ENCODE assay signal across 22 mouse cellular contexts in the genomic region with DNA sequence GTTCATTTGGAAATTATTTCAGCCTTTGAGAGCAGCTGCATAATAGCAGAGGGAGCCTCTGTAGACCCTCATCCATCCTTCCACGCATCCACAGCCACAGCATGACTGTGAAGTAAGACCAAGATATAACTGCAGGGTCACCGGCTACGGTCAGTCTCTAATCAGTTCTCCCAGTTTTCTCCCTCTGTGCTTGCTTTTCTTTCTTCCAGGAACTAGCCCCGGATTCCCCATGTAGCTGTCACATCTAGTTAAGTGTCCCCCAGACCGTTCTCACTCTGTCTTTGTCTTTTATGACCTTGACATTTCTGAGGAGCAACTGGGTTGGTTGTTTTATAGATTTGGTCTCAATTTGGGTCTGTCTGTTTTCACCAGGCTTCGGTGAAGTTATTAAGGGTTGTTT. TPM values are rescaled to one million over a fixed set of nuclear protein-coding genes. Genes with fewer than 3 reads are reported as not detected.
A peak's percentile ranks its signal among the peaks of the same experiment; 100 is the strongest.
DNase-seq lines count a peak whose midpoint lies in the region; ATAC-seq and TF ChIP-seq lines count a peak whose summit lies in the region.
"Had no signal": no experiment of that assay in that cellular context is flagged by ENCODE, and none has a peak within 500 bp of the region (broad histone marks: within the 10 kb centered on the region; RNA-seq: fewer than 3 reads in every experiment).

No protein-coding gene starts in this region.

- H3K4me1 ChIP-seq in hindbrain, embryonic 14.5 days (replicated peaks; ENCODE audit: control insufficient read depth, insufficient read depth, low read length), result no peaks in the 10 kb centered on the region
- no peaks in the 10 kb centered on the region for H3K4me1 ChIP-seq in hindbrain, embryonic 10.5 days (replicated peaks)
- no peaks in the 10 kb centered on the region for H3K4me1 ChIP-seq in hindbrain, postnatal 0 days (ENCODE audit: insufficient read depth, low read length)
- 0 out of 2 replicates have a peak, but pooled peaks cover 3% of the 10 kb centered on the region for H3K4me1 ChIP-seq in hindbrain, embryonic 13.5 days (replicated peaks)
- no peaks in the 10 kb centered on the region for H3K4me1 ChIP-seq in midbrain, postnatal 0 days (ENCODE audit: insufficient read depth, low read length)
- H3K4me1 ChIP-seq in midbrain, embryonic 15.5 days, result no peaks in the 10 kb centered on the region

- no peak overlapping the region for H3K9ac ChIP-seq in hindbrain, embryonic 14.5 days
- H3K9ac ChIP-seq in hindbrain, postnatal 0 days (replicated peaks; ENCODE audit: low read length), result no peak overlapping the region
- no peak overlapping the region for H3K9ac ChIP-seq in hindbrain, embryonic 13.5 days
- H3K9ac ChIP-seq in midbrain, postnatal 0 days (replicated peaks; ENCODE audit: low read length, poor library complexity, severe bottlenecking), result no peak overlapping the region
- H3K9ac ChIP-seq in midbrain, embryonic 15.5 days, result no peak overlapping the region
- H3K9ac ChIP-seq: embryonic facial prominence, embryonic 13.5 days; embryonic facial prominence, embryonic 15.5 days; forebrain, embryonic 13.5 days; forebrain, embryonic 15.5 days had no signal

- H3K27me3 ChIP-seq in hindbrain, embryonic 14.5 days (ENCODE audit: control insufficient read depth, insufficient read depth, low read length), result no peaks in the 10 kb centered on the region
- no peaks in the 10 kb centered on the region for H3K27me3 ChIP-seq in hindbrain, embryonic 10.5 days (ENCODE audit: insufficient read depth, poor library complexity, severe bottlenecking)
- no peaks in the 10 kb centered on the region for H3K27me3 ChIP-seq in hindbrain, postnatal 0 days (ENCODE audit: insufficient read depth, low read length)
- H3K27me3 ChIP-seq in hindbrain, embryonic 13.5 days, result no peaks in the 10 kb centered on the region
- no peaks in the 10 kb centered on the region for H3K27me3 ChIP-seq in midbrain, postnatal 0 days (ENCODE audit: insufficient read depth, low read length)
- no peaks in the 10 kb centered on the region for H3K27me3 ChIP-seq in midbrain, embryonic 15.5 days (replicated peaks)
- H3K27me3 ChIP-seq: embryonic facial prominence, embryonic 13.5 days; embryonic facial prominence, embryonic 15.5 days; forebrain, embryonic 13.5 days; forebrain, embryonic 15.5 days had no signal

- H3K36me3 ChIP-seq in hindbrain, embryonic 14.5 days (replicated peaks; ENCODE audit: control insufficient read depth, insufficient read depth), result no peaks in the 10 kb centered on the region
- H3K36me3 ChIP-seq in hindbrain, embryonic 10.5 days, result no peaks in the 10 kb centered on the region
- H3K36me3 ChIP-seq in hindbrain, postnatal 0 days (ENCODE audit: insufficient read depth, low read length), result no peaks in the 10 kb centered on the region
- no peaks in the 10 kb centered on the region; the same call in 1 of the 2 replicates for H3K36me3 ChIP-seq in hindbrain, embryonic 13.5 days
- no peaks in the 10 kb centered on the region for H3K36me3 ChIP-seq in midbrain, postnatal 0 days (ENCODE audit: insufficient read depth, low read length)
- H3K36me3 ChIP-seq in midbrain, embryonic 15.5 days (replicated peaks), result no peaks in the 10 kb centered on the region
- H3K36me3 ChIP-seq: embryonic facial prominence, embryonic 13.5 days; embryonic facial prominence, embryonic 15.5 days; forebrain, embryonic 15.5 days had no signal

- 0 out of 2 replicates have a peak overlapping the region, but pooled peaks have one; percentile 9 for H3K27ac ChIP-seq in hindbrain, embryonic 14.5 days
- no peak overlapping the region for H3K27ac ChIP-seq in hindbrain, embryonic 10.5 days
- H3K27ac ChIP-seq in hindbrain, postnatal 0 days, result no peak overlapping the region
- no peak overlapping the region for H3K27ac ChIP-seq in hindbrain, embryonic 13.5 days
- H3K27ac ChIP-seq in midbrain, postnatal 0 days (ENCODE audit: low read depth, low read length), result no peak overlapping the region
- no peak overlapping the region for H3K27ac ChIP-seq in midbrain, embryonic 15.5 days
- H3K27ac ChIP-seq: embryonic facial prominence, embryonic 13.5 days; embryonic facial prominence, embryonic 15.5 days; forebrain, embryonic 13.5 days; forebrain, embryonic 15.5 days had no signal

- H3K4me2 ChIP-seq in hindbrain, embryonic 14.5 days (replicated peaks), result no peak overlapping the region
- no peak overlapping the region for H3K4me2 ChIP-seq in hindbrain, postnatal 0 days (ENCODE audit: low read depth, low read length)
- H3K4me2 ChIP-seq in hindbrain, embryonic 13.5 days, result no peak overlapping the region
- no peak overlapping the region for H3K4me2 ChIP-seq in midbrain, postnatal 0 days (ENCODE audit: low read depth, low read length, poor library complexity, severe bottlenecking)
- no peak overlapping the region for H3K4me2 ChIP-seq in midbrain, embryonic 15.5 days
- H3K4me2 ChIP-seq: embryonic facial prominence, embryonic 13.5 days; embryonic facial prominence, embryonic 15.5 days; forebrain, embryonic 13.5 days; forebrain, embryonic 15.5 days had no signal

- H3K9me3 ChIP-seq in hindbrain, embryonic 14.5 days (ENCODE audit: control insufficient read depth, low read length), result peaks cover 11% of the 10 kb centered on the region; the same call in 1 of the 2 replicates
- H3K9me3 ChIP-seq in hindbrain, embryonic 10.5 days, result 0 out of 2 replicates have a peak, but pooled peaks cover 3% of the 10 kb centered on the region
- H3K9me3 ChIP-seq in hindbrain, postnatal 0 days (ENCODE audit: low read length), result no peaks in the 10 kb centered on the region
- H3K9me3 ChIP-seq in hindbrain, embryonic 13.5 days, result peaks cover 7% of the 10 kb centered on the region; the same call in 1 of the 2 replicates
- no peaks in the 10 kb centered on the region for H3K9me3 ChIP-seq in midbrain, postnatal 0 days (ENCODE audit: low read length)
- H3K9me3 ChIP-seq in midbrain, embryonic 15.5 days, result no peaks in the 10 kb centered on the region
- H3K9me3 ChIP-seq: embryonic facial prominence, embryonic 15.5 days; forebrain, embryonic 15.5 days had no signal

- no peak for DNase-seq in hindbrain, embryonic 14.5 days (ENCODE audit: low spot score)
- DNase-seq in hindbrain, embryonic 10.5 days (ENCODE audit: low spot score), result no peak
- DNase-seq in hindbrain, postnatal 0 days (ENCODE audit: low spot score), result peak; percentile 24
- DNase-seq in midbrain, postnatal 0 days (ENCODE audit: low spot score), result peak; percentile 37
- DNase-seq in retina, postnatal 1 day, result peak; percentile 51
- DNase-seq: adrenal gland, adult 2 months; adrenal gland, postnatal 10 days; adrenal gland, postnatal 25 days; cerebellum, adult 11 months; cerebellum, adult 18-20 months; cerebellum, adult 8-10 months; cerebellum, adult 9-11 months; cerebellum, postnatal 14 days; cerebellum, postnatal 36 days; embryo, embryonic 11 days had no signal

- TF ChIP-seq CTCF in hindbrain, postnatal 0 days (IDR thresholded peaks at IDR 0.05; ENCODE audit: low read depth), result no peak
- TF ChIP-seq CTCF in midbrain, postnatal 0 days (IDR thresholded peaks at IDR 0.05), result no peak

- no peak overlapping the region for H3K4me3 ChIP-seq in hindbrain, embryonic 14.5 days (replicated peaks; ENCODE audit: low read length)
- H3K4me3 ChIP-seq in hindbrain, embryonic 10.5 days, result no peak overlapping the region
- no peak overlapping the region for H3K4me3 ChIP-seq in hindbrain, postnatal 0 days (ENCODE audit: low read length)
- no peak overlapping the region for H3K4me3 ChIP-seq in hindbrain, embryonic 13.5 days
- no peak overlapping the region for H3K4me3 ChIP-seq in midbrain, postnatal 0 days (ENCODE audit: low read depth, low read length)
- no peak overlapping the region for H3K4me3 ChIP-seq in midbrain, embryonic 15.5 days
- H3K4me3 ChIP-seq: embryonic facial prominence, embryonic 13.5 days; embryonic facial prominence, embryonic 15.5 days; forebrain, embryonic 13.5 days; forebrain, embryonic 15.5 days had no signal

- WGBS in hindbrain, embryonic 14.5 days, result 76% methylated on average over 6 of the region's 6 CpGs
- 89% methylated on average over 6 of the region's 6 CpGs for WGBS in hindbrain, embryonic 10.5 days
- WGBS in hindbrain, postnatal 0 days, result 67% methylated on average over 6 of the region's 6 CpGs
- WGBS in hindbrain, embryonic 13.5 days, result 79% methylated on average over 6 of the region's 6 CpGs
- WGBS in midbrain, postnatal 0 days, result 69% methylated on average over 6 of the region's 6 CpGs
- WGBS in midbrain, embryonic 15.5 days, result 69% methylated on average over 6 of the region's 6 CpGs

- no peak for ATAC-seq in hindbrain, embryonic 14.5 days (ENCODE audit: low FRiP score)
- ATAC-seq in hindbrain, postnatal 0 days, result no peak
- ATAC-seq in hindbrain, embryonic 13.5 days (ENCODE audit: low FRiP score), result no peak
- no peak for ATAC-seq in midbrain, postnatal 0 days (ENCODE audit: low FRiP score)
- ATAC-seq in midbrain, embryonic 15.5 days (replicated peaks), result no peak
- ATAC-seq in erythroblast, adult 5-6 weeks (replicated peaks; ENCODE audit: low FRiP score, poor library complexity, severe bottlenecking), result no peak
- ATAC-seq: forebrain, embryonic 13.5 days; forebrain, embryonic 15.5 days had no signal

RNA-seq across cellular contexts. Expression of gene Il20rb, which starts 5.0 kb away (rescaled TPM):
- 0.29 and 0.57 TPM in 2 replicates for polyA plus RNA-seq in hindbrain, embryonic 14.5 days (2014; fragmentation: Nextera tagmentation; extraction: Ambion mirVana)
- polyA plus RNA-seq in hindbrain, embryonic 10.5 days (2016; fragmentation: Nextera tagmentation; extraction: Ambion mirVana), result 1.1 and 1.6 TPM in 2 replicates
- total RNA-seq in hindbrain, postnatal 0 days (2014; rRNA removed), result 2.1 and 2.4 TPM in 2 replicates
- polyA plus RNA-seq in hindbrain, postnatal 0 days (2015; fragmentation: Nextera tagmentation; extraction: Ambion mirVana), result 2.3 and 2.7 TPM in 2 replicates
- 0.53 and 0.63 TPM in 2 replicates for polyA plus RNA-seq in hindbrain, embryonic 13.5 days (2015; fragmentation: Nextera tagmentation; extraction: Ambion mirVana)
- total RNA-seq in midbrain, postnatal 0 days (2014; rRNA removed), result 1.7 and 2.5 TPM in 2 replicates
- 0.99 and 1.1 TPM in 2 replicates for polyA plus RNA-seq in midbrain, postnatal 0 days (2015; fragmentation: Nextera tagmentation; extraction: Ambion mirVana)
- polyA plus RNA-seq in midbrain, embryonic 15.5 days (2015; fragmentation: Nextera tagmentation; extraction: Ambion mirVana), result 0.43 and 0.52 TPM in 2 replicates
- 0.63 TPM in 1 of 2 replicates, not detected in the other for total RNA-seq in erythroblast, adult 5-6 weeks (2015; ENCODE audit: low replicate concordance)
- 4.0 TPM in 1 of 2 replicates, not detected in the other for total RNA-seq in erythroblast, adult 5-6 weeks (2017; ENCODE audit: low replicate concordance)

Comparison
In these comparisons a context has a peak if more than half of its experiments do, and no peak if none do; other contexts are left out.
1. DNase-seq: peak in hindbrain, postnatal 0 days (single experiment), midbrain, postnatal 0 days (single experiment) and retina, postnatal 1 day (single experiment); none in hindbrain, embryonic 14.5 days (single experiment) and hindbrain, embryonic 10.5 days (single experiment).